Mouse (Mus musculus): ENCODE data around the gene Tfpt.
"Not testable (repeated sequence)": the region's sequence is repeated elsewhere in the genome, so short reads cannot be mapped to it uniquely, and the experiment has no call there.

Gene Tfpt

GRCm38 (mm10) chr7:3617242-3617995 is 12.3 kb downstream of the Tfpt start, which contains the start of gene Ndufa3:
TSS of gene Ndufa3 (plus strand) at chr7:3617373.
- DNase-seq (ENCODE audit: low spot score), result peak; percentile 85

DNA sequence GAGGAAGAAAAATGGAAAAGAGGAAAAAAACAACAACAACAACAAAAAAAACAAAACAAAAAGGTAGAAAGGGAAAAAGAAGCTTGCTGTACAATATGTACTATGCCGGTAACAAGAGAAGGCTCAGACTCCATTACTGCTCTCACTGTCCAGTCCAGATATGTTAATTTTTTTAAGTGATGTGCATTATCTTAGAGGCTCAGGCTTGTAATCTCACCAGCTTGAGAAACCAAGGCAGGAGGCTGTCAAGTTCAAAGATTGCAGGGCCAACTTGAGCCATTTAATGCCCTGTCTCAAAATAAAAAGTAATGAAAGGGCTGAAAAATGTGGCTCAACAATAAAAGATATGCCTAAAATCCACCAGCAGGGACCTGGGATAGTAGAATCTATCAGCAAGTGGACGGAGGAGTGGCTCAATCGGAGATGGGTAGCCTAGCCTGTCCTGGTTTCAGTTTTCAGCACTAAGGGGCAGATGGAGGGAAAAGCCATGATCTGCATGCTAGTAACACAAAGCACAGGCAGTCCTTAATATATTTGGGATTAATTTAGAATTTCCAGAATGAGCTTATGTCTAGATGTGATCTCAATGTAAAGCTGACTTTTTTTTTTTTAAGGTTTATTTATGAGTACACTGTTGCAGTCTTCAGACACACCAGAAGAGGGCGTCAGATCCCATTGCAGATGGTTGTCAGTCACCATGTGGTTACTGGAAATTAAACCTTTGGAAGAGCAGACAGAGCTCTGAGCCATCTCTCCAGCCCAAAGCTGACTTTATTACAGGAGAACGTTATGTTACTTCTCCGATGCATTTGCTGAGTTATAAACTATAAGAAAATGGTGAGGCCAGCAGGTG is 13.1 kb downstream of the Tfpt start:
- no peak for DNase-seq (ENCODE audit: low spot score)

DNA sequence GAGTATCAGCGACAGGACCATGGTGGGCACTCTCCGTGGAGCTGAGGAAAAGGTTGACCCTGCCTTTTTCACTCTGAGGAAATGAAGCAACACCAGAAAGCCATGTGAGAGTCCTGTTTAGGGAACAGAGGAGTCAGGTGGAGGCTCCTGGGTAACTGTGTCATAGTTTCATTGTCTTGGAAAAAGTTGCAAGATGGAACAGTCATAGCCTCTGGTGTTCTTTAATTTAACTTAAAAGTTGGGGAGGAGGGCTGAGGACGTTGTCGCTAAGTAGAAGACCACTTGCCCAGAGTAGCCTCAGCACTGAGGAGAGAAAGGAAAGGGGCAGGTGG is 13.7 kb downstream of the Tfpt start, which contains the start of gene Oscar:
Oscar (minus strand) TSS at position 101 of the 332 bp plus-strand sequence.
- no peak for DNase-seq (ENCODE audit: low spot score)

GRCm38 (mm10) chr7:3614021-3614420 is 15.7 kb downstream of the Tfpt start:
- no peak for DNase-seq (ENCODE audit: low spot score)

- DNase-seq (ENCODE audit: low spot score), result no peak
Measured at GRCm38 (mm10) chr7:3611006-3611405, 18.7 kb downstream of the Tfpt start.

DNA sequence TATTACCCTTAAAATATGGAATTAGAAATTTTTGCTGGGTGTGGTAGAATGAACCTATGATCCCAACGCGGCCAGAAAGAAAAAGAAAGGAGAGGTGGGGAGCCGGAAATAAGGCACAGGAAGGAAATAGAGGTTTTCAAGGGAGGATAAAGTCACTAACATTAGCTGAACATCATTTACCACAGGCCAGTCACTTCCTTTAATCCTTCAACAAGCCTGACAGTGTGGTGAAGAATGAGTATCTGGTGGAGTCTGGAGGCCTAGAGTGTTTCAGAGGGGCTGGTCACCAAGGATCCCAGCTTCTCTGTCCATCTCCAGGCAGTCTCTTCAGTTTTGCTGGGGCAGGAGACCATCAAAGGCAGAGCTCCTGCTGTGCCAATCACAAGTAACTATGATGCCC is 19.3 kb downstream of the Tfpt start:
- DNase-seq (ENCODE audit: low spot score), result no peak

DNA sequence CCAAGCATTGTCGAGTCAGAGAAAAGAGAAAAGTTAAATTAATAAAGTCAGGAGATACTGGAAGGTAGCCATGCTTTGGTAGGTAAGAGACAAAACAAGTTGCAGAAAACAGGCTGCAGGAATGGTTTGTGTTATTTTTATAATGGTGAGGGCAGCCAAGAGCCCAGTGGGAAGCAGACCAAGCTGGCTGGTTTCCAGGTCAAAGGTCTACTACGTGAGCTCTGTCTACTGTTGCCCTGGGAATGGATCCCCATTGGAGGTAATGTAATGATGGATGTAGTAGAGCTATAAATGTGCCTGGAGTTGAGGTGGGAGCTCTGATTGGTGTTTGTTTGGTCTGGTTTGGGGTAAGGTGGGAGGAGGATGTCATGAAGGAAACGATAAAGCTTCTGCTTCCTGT is 20.6 kb downstream of the Tfpt start:
- DNase-seq (ENCODE audit: low spot score), result no peak

DNA sequence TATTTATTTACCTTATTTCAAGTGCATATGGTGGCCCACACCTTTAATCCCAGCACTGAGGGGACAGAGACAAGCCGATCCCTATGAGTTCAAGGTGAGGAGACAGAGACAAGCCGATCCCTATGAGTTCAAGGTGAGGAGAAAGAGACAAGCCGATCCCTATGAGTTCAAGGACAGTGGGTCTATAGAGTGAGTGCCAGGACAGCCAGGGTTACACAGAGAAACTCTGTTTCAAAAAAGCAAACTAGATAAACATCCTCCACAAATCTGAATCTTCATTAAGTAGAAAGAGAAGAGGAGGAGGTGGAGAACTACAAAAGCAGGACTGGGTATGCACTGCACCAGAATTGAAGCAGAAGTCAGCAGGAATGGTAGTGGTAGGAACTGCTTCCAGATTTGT is 21.1 kb downstream of the Tfpt start:
- no peak for DNase-seq (ENCODE audit: low spot score)

DNA sequence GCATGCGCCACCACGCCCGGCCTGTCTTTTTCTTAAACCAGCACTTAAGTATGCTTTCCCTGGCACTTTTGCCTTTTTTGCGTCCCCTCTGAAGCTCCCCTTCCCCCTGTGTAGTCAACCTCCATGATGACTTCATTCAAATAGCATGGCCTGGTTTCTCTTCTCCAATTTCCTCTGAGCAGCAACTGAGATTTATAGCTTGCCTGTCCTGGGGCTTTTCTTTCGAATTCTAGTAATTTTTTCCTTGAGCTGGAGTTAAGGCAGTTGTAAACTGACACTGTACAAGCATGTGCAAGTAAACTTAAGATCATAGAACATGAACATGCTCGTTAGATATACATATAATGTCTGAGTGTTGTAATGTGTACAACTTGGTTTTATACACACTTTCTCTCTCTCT is 22.3 kb downstream of the Tfpt start:
- DNase-seq (ENCODE audit: low spot score), result no peak

DNA sequence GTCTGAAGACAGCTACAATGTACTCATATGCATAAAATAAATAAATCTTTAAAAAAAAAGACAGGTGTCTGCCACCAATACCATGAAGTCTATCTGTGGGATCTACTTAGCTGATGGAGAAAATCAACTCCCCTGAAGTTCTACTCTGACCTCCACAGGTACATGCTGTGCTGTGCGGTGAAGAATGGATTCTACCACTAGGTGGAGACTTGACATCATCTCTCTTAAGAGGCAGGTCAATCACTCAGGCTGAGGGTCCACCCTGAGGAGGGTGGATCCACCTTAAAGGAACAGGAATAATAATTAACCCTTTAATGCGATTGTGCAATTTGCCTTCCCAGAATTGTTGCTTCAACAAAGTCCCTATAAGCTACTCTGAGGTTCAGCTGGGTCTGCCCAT is 22.9 kb downstream of the Tfpt start:
- peak; percentile 57 for DNase-seq (ENCODE audit: low spot score)

DNA sequence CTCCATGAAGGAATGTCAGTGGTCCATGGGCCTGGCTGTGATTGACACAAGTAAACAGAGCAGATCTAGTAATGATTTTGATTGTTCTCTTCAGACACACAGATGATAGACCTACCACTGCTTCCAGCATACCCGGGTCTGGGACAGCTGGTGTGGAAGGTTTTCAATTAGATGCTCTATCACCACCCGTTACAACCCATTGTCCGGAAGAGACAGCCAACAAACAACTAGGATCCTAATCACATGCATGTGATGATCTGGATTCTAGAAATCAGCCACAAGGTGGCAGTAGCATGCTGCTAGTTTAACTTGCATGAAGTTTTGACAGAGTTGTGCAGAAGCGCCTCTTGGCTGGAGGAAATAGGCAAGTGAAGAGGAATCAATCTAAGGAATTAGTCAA is 28.6 kb downstream of the Tfpt start:
- DNase-seq (ENCODE audit: low spot score), result peak; percentile 90

DNA sequence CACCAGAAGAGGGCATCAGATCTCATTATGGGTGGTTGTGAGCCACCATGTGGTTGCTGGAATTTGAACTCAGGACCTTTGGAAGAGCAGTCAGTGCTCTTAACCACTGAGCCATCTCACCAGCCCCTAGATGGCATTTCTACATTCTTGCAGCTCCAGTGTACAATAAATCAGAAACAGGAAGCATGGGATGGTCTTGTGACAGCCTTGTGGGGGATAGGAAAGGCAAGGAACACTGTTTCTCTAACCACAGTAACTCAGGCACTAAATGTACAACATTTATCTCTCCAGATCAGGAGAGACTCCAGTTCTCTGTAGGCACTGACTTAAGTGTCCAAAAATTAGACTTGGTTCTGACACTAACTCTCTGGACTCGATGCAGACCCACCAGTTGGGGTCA is 32.0 kb downstream of the Tfpt start:
- not testable (repeated sequence) for DNase-seq (ENCODE audit: low spot score)

- peak; percentile 4 for DNase-seq (ENCODE audit: low spot score)
Measured at GRCm38 (mm10) chr7:3595146-3595545, 34.6 kb downstream of the Tfpt start.

DNA sequence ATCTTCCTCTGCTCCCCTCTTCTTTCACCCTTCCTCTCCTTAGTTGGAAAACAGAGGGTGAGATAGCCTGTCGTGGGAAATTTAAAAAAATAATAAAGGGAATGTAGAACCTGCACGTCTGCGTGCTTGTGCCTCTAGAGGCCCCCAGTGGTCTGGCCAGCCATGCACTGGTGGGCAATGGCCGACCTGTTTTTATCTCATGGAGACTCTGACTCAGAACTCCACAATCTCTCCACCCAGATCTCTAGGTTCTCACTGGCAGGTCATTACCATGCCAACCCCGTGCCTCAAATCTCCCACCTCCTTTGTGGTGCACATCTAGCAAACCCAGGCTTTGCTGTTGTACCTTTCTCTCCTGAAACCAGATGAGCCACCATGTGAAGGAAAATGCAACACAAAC is 35.0 kb downstream of the Tfpt start:
- no peak for DNase-seq (ENCODE audit: low spot score)

DNA sequence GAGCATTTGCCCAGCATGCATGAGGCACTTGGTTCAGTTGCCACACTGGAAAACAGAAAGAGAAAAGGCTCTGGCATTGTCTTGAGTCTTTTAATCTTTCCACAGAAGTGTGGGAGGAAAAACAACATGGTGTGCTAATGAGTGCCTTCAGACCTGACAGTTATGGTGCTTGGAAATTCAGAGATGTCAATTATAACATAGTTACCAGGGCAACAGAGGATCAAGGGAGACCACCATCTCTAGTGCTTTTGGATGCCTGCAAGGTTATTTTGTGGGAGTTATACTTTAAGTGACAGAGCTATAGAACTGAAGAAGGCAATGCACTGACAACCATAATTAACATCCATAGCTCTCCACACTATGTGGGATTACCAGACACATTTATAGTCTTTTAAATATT is 35.9 kb downstream of the Tfpt start:
- no peak for DNase-seq (ENCODE audit: low spot score)

DNA sequence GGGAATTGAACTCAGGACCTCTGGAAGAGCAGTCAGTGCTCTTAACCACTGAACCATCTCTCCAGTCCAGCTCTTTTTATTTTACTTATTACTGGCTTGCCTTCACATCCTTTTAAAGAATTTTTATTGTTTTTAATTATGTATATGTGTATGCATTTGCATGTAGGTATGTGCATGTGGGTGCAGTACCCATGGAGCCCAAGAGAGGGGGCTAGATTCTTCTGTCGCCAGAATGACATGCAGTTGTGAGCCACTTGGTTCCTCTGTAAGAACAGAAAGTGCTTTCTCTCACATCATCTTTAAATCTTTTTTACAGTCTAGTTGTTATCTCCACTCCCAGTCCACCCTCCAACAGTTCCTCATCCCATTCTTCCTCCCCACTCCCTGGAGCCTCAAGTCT is 38.2 kb downstream of the Tfpt start:
- no peak for DNase-seq (ENCODE audit: low spot score)

DNA sequence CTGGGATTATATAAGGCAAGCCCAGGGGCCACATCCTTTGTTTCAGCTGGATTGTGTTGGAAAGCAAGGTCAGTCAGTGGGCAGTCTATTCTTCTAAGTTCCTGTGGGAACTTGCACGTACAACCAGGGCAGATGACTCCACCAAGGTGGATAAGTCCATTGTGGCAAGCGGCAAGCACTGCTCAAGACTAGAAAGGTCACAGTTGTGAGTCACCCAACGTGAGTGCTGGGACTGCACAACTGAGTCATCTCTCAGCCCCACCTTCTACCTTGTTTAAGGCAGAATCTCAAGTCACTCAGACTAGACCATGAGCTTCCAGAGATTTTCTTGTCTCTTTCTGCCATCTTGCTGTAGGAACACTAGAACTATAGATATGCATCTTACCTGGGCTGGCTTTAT is 39.2 kb downstream of the Tfpt start:
- no peak for DNase-seq (ENCODE audit: low spot score)

DNA sequence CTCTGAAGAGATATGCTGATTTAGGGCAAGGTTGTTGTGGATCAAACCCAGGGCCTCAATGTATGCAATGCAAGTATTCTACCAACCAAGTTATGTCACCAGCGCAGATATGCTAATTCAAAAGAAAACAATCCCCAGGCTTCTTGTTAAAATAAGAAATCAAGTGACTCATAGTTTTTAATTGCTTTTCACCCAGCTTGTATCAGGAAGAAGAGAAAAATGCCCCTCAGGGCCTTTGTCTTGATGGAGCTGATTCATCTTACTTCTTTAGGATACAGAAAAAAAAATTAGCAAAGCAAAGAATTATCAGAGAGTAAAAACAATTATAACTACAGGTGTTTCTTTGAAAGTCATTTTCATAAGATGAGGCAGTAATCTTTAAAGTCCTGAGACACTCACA is 42.4 kb downstream of the Tfpt start:
- DNase-seq (ENCODE audit: low spot score), result no peak

GRCm38 (mm10) chr7:3586255-3586654 is 43.5 kb downstream of the Tfpt start:
- DNase-seq (ENCODE audit: low spot score), result no peak

DNA sequence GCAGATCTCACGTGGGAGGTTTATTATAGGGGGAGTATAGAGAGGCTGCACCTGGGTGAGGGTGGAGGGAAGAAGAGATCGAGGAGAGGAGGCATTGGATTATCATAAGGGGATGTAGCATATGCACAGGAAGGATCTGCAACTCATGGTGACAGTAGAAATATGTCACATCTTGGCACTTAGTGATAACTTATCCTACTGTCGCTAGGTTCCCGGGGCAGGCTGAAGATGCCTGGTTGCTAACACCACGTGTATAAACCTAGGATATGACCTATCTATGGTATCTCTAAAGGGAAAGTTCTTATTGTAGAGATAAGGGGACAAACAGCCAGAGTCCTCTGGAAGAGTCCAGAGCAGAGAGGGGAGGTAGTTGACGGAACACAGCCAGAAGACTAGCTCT is 44.0 kb downstream of the Tfpt start:
- no peak for DNase-seq (ENCODE audit: low spot score)

- no peak for DNase-seq (ENCODE audit: low spot score)
Measured at GRCm38 (mm10) chr7:3580029-3580428, 49.7 kb downstream of the Tfpt start.

- DNase-seq (ENCODE audit: low spot score), result no peak
Measured at GRCm38 (mm10) chr7:3578952-3579546, 50.7 kb downstream of the Tfpt start.

DNA sequence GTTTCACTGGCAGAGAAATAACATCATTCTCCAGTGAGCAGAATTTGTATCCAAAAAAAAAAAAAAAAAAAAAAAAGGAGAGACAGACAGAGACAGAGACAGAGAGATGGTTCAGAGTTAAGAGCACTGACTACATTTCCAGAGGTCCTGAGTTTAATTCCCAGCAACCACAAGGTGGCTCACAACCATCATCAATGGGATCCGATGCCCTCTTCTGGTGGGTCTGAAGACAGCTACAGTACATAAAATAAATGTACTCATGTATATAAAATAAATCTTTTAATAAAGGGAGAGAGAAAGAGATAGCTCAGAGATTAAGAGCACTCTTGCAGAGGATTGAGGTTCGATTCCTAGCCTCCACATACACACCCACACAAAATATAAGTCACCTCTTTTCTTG is 51.5 kb downstream of the Tfpt start:
- no peak for DNase-seq (ENCODE audit: low spot score)

All from retina, embryonic 14.5 days (tissue).